Mouse (Mus musculus): ENCODE results near the gene Mn1.

Gene Mn1

GRCm38 (mm10) chr5:111485907-111486306, 68.7 kb downstream of the Mn1 start:
- no peak for DNase-seq (ENCODE audit: low read depth, low spot score)

GRCm38 (mm10) chr5:111489022-111489616, 72.0 kb downstream of the Mn1 start:
- peak; percentile 52 for DNase-seq (ENCODE audit: low read depth, low spot score)

- DNase-seq (ENCODE audit: low read depth, low spot score): no peak
Measured at GRCm38 (mm10) chr5:111490599-111490998, 73.4 kb downstream of the Mn1 start.

- no peak for DNase-seq (ENCODE audit: low read depth, low spot score)
Measured at GRCm38 (mm10) chr5:111491485-111491884, 74.3 kb downstream of the Mn1 start.

- DNase-seq (ENCODE audit: low read depth, low spot score): no peak
Measured at GRCm38 (mm10) chr5:111500036-111500435, 82.9 kb downstream of the Mn1 start.

GRCm38 (mm10) chr5:111501691-111502441, 84.7 kb downstream of the Mn1 start:
- DNase-seq (ENCODE audit: low read depth, low spot score): no peak

GRCm38 (mm10) chr5:111505241-111505640, 88.1 kb downstream of the Mn1 start:
- DNase-seq (ENCODE audit: low read depth, low spot score): no peak

- DNase-seq (ENCODE audit: low read depth, low spot score): no peak
Measured at GRCm38 (mm10) chr5:111505824-111506223, 88.7 kb downstream of the Mn1 start.

GRCm38 (mm10) chr5:111506410-111506809, 89.2 kb downstream of the Mn1 start:
- no peak for DNase-seq (ENCODE audit: low read depth, low spot score)

Measured in ES-CJ7 (cell line).